Comparison of ENCODE assay signal across 12 mouse cellular contexts in the genomic region with DNA sequence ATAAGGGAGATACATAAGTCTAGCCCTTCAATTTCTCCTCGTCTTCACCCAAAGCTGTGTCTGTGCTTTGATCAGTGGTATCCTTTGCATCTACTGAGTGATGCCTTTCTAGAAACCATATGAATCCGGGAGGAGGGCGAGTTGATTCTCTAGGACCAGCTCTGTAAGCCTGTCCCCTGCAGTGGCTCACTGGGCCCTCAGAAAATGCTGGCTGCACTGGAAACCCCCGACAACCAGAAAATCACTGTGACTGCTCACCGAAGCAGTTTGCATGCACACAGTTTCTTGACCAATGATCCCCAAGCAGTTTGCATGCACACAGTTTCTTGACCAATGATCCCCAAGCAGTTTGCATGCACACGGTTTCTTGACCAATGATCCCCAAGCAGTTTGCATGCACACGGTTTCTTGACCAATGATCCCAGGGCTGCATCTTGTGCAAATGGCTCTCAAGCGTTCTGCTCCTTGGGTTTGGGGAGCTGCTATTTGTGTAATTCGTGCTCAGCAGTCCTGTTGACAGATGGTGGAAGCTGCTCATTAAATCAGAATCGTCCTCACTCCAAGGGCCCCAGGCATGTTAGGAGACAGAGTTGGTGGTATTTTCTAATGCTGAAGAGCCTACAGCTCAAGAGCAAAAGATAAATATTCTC. TPM values are rescaled to one million over a fixed set of nuclear protein-coding genes. Genes with fewer than 3 reads are reported as not detected.
DNase-seq lines count a peak whose midpoint lies in the region.
"Had no signal": no experiment of that assay in that cellular context is flagged by ENCODE, and none has a peak within 500 bp of the region (broad histone marks: within the 10 kb centered on the region; RNA-seq: fewer than 3 reads in every experiment).

No protein-coding gene starts in this region.

- DNase-seq in left cerebral cortex, postnatal 25 days (ENCODE audit: low spot score in 2 of 2) = peak; percentile 38 to 82
- no peak for DNase-seq in left cerebral cortex, adult 11 months (ENCODE audit: low spot score)
- DNase-seq in cerebellum, adult 11-12 months = peak; percentile 68
- peak; percentile 82 for DNase-seq in cerebellum, adult 9-10 months
- peak; percentile 28 for DNase-seq in right cerebral cortex, postnatal 25 days
- no peak for DNase-seq in neural tube, embryonic 10.5 days (ENCODE audit: extremely low spot score, low spot score)
- DNase-seq in B cell, adult 2 months = no peak
- DNase-seq: forebrain, postnatal 0 days; gastrocnemius, adult 2 months; kidney, adult 18-20 months; kidney, postnatal 14 days; lung, adult 2 months had no signal

- intact Hi-C loops in left cerebral cortex, postnatal 25 days (cut with DNase I) = loop anchor here (10.0 kb wide), 1 partner anchor 154 kb away; no protein-coding TSS in a partner anchor

RNA-seq across cellular contexts. Expression of a gene that starts 23.1 kb away (rescaled TPM):
- total RNA-seq in left cerebral cortex, postnatal 25 days (2021) = 100 to 1,000 TPM; 132 to 143 TPM
- total RNA-seq: gastrocnemius, adult 2 months had no signal

Comparison
In these comparisons a context has a peak if more than half of its experiments do, and no peak if none do; other contexts are left out.
1. DNase-seq: peak in left cerebral cortex, postnatal 25 days (2 of 2), cerebellum, adult 11-12 months (single experiment), cerebellum, adult 9-10 months (single experiment) and right cerebral cortex, postnatal 25 days (single experiment); none in left cerebral cortex, adult 11 months (single experiment), neural tube, embryonic 10.5 days (single experiment) and B cell, adult 2 months (0 of 2).